Mouse (Mus musculus) neural tube, embryonic 14.5 days (tissue): Measurements from ENCODE around the gene Grm6. TPM values are rescaled to one million over a fixed set of nuclear protein-coding genes. Genes with fewer than 3 reads are reported as not detected.

Experiments
- ATAC-seq: fragments of 200-750 bp; cut with Nextera tagmentation; 2 replicates; pipeline ENCODE4 v1.8.0; 2017; ENCODE audit warnings: low read depth, mild to moderate bottlenecking, moderate TSS enrichment, moderate library complexity
- H3K27ac ChIP-seq: fragments of 300-500 bp; sonication (generic); 2 replicates; pipeline ENCODE4 v1.5.1; 2014; ENCODE audit warnings: low read depth, mild to moderate bottlenecking, control low read depth, low read length, moderate library complexity, mixed read lengths
- H3K27me3 ChIP-seq: fragments of 300-500 bp; sonication (generic); 2 replicates; pipeline ENCODE4 v1.6.1; 2014; ENCODE audit warnings: low read length; ENCODE audit not compliant: control insufficient read depth, insufficient read depth
- H3K36me3 ChIP-seq: fragments of 300-500 bp; sonication (generic); 2 replicates; pipeline ENCODE4 v1.6.1; 2014; ENCODE audit warnings: low read length, mixed read lengths; ENCODE audit not compliant: control insufficient read depth, insufficient read depth
- H3K4me1 ChIP-seq: fragments of 300-500 bp; sonication (generic); 2 replicates; pipeline ENCODE4 v1.6.1; 2014; ENCODE audit warnings: low read length; ENCODE audit not compliant: control insufficient read depth, insufficient read depth
- H3K4me2 ChIP-seq: fragments of 300-500 bp; sonication (generic); 2 replicates; pipeline ENCODE4 v1.6.1; 2014; ENCODE audit warnings: mild to moderate bottlenecking, low read depth, low read length, control low read depth
- H3K4me3 ChIP-seq: fragments of 300-500 bp; sonication (generic); 2 replicates; pipeline ENCODE4 v1.5.1; 2014; ENCODE audit warnings: low read depth, low read length, control low read depth, mixed read lengths
- H3K9ac ChIP-seq: fragments of 300-500 bp; sonication (generic); replicated peaks from 2 replicates; pipeline ENCODE4 v1.6.1; 2014; ENCODE audit warnings: low read depth, mild to moderate bottlenecking, control low read depth, low read length, mixed read lengths
- H3K9me3 ChIP-seq: fragments of 300-500 bp; sonication (generic); 2 replicates; pipeline ENCODE4 v1.6.1; 2016; ENCODE audit warnings: low read length; ENCODE audit not compliant: control insufficient read depth
- WGBS: fragments of 180-500 bp; shearing (Covaris S2); extraction: QIAGEN DNeasy Blood & Tissue Kit; methylation state at CpG from one replicate; pipeline ENCODE4 v1.1.7; 2014; 5-methylcytosine and 5-hydroxymethylcytosine counted together
- polyA plus RNA-seq: library from polyadenylated mRNA; unstranded; fragments of >200 nt; fragmentation: Nextera tagmentation; extraction: Ambion mirVana; gene quantifications from 2 replicates; pipeline ENCODE4 v1.2.1, GENCODE M21; 2014

The Grm6 gene
- not detected in 2 replicates for polyA plus RNA-seq

GRCm38 (mm10) chr11:50850177-50850735 is at the start of gene Grm6:
TSS of gene Grm6 (plus strand) at chr11:50850685.
- Histone ChIP-seq H3K9me3 (no peaks in the 10 kb centered on the region), H3K27ac (no peak within 1 kb of the TSS), H3K4me2 (peak within 1 kb of the TSS; percentile 93), H3K27me3 (peaks cover 37% of the 10 kb centered on the region), H3K4me3 (peak within 1 kb of the TSS; percentile 37), H3K4me1 (peaks cover 10% of the 10 kb centered on the region; the same call in 1 of the 2 replicates), H3K36me3 (no peaks in the 10 kb centered on the region), H3K9ac (peak within 1 kb of the TSS; percentile 48)
- ATAC-seq, result no peak
- WGBS, result 2% methylated on average over 11 of the region's 11 CpGs

- H3K27me3 ChIP-seq, result no peaks in the 10 kb centered on the region
- H3K9me3 ChIP-seq, result peaks cover 27% of the 10 kb centered on the region
- no peak overlapping the region for H3K4me2 ChIP-seq
- no peak overlapping the region for H3K27ac ChIP-seq
- H3K36me3 ChIP-seq, result peaks cover 69% of the 10 kb centered on the region
- no peak overlapping the region for H3K4me3 ChIP-seq
- H3K4me1 ChIP-seq, result no peaks in the 10 kb centered on the region
- H3K9ac ChIP-seq, result no peak overlapping the region
- no peak for ATAC-seq
- WGBS, result 99% methylated on average over 4 of the region's 4 CpGs
These were observed 36.3 kb upstream of the Grm6 start for GRCm38 (mm10) chr11:50814233-50814632.

- Histone ChIP-seq H3K4me1 (peaks cover 7% of the 10 kb centered on the region; the same call in 1 of the 2 replicates), H3K9me3 (no peaks in the 10 kb centered on the region), H3K9ac (no peak overlapping the region), H3K36me3 (peaks cover 32% of the 10 kb centered on the region; the same call in 1 of the 2 replicates), H3K27me3 (no peaks in the 10 kb centered on the region), H3K27ac (no peak overlapping the region), H3K4me3 (peak overlapping the region; percentile 83), H3K4me2 (peak overlapping the region; percentile 81)
- ATAC-seq, result no peak
- 56% methylated on average over 2 of the region's 2 CpGs for WGBS
These were observed 24.3 kb upstream of the Grm6 start for GRCm38 (mm10) chr11:50826214-50826613.

- H3K4me3 ChIP-seq, result peak within 1 kb of the TSS; percentile 83
- 2% methylated on average over 45 of the region's 45 CpGs for WGBS
- peaks cover 28% of the 10 kb centered on the region; the same call in 1 of the 2 replicates for H3K36me3 ChIP-seq
- peak within 1 kb of the TSS; percentile 81 for H3K4me2 ChIP-seq
- H3K9me3 ChIP-seq, result 0 out of 2 replicates have a peak, but pooled peaks cover under 1% of the 10 kb centered on the region
- H3K27me3 ChIP-seq, result no peaks in the 10 kb centered on the region
- H3K27ac ChIP-seq, result peak within 1 kb of the TSS; percentile 60; the same call in 1 of the 2 replicates
- peak within 1 kb of the TSS; percentile 83 for H3K9ac ChIP-seq
- peaks cover 7% of the 10 kb centered on the region; the same call in 1 of the 2 replicates for H3K4me1 ChIP-seq
- ATAC-seq, result peak; percentile 98
These were observed 23.2 kb upstream of the Grm6 start, which contains the start of gene Zfp354c for GRCm38 (mm10) chr11:50827010-50827953. TSS of gene Zfp354c (minus strand) at chr11:50827724.

- Histone ChIP-seq H3K27ac (no peak overlapping the region), H3K9ac (no peak overlapping the region), H3K4me1 (no peaks in the 10 kb centered on the region), H3K27me3 (no peaks in the 10 kb centered on the region), H3K9me3 (peaks cover 9% of the 10 kb centered on the region), H3K36me3 (no peaks in the 10 kb centered on the region), H3K4me2 (no peak overlapping the region), H3K4me3 (no peak overlapping the region)
- no peak for ATAC-seq
- 87% methylated on average over 4 of the region's 4 CpGs for WGBS
These were observed 14.8 kb upstream of the Grm6 start for GRCm38 (mm10) chr11:50835727-50836126.

DNA sequence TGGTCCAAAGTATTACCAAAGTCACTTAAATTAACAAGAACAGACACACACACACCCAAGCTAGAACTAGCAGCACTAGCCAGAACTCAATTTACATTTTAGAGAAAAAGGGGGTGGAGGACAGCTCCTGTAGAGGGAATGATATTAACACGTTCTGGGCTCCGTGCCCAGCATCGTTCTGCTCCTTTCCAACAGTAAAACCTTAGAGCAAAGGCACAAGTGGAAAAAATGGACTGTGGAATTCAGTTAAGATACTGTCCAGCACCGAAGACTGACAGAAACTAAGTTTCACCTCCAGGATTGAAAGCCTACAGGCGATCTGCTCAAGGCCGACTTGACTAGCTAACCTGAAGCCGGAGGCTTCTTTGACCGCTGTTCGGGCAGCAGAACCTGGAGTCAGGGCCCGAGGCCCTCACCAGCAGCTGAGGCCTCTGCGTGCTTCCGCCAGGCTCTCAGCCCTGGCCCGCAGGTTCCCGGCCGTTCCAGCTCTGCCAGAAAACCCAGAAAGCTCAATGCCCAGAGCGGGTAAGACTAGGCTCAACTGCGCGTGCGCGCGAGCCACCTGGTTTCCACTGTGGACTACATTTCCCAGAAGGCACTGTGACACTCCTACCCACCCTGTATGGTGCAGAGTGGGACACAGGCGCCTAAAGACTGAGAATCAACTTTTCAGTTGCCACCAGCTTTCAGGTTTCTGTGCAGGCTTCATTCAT is 9.3 kb upstream of the Grm6 start, which contains the start of gene Zfp879:
Gene Zfp879, minus strand, starts transcription at position 530 of the 713 bp plus-strand sequence.
- peak within 1 kb of the TSS; percentile 38 for H3K4me3 ChIP-seq
- 22% methylated on average over 22 of the region's 22 CpGs for WGBS
- H3K4me1 ChIP-seq, result no peaks in the 10 kb centered on the region
- H3K4me2 ChIP-seq, result peak within 1 kb of the TSS; percentile 65
- H3K9me3 ChIP-seq, result no peaks in the 10 kb centered on the region
- peak within 1 kb of the TSS; percentile 62 for H3K9ac ChIP-seq
- no peaks in the 10 kb centered on the region for H3K27me3 ChIP-seq
- H3K27ac ChIP-seq, result peak within 1 kb of the TSS; percentile 75; the same call in 1 of the 2 replicates
- H3K36me3 ChIP-seq, result no peaks in the 10 kb centered on the region
- ATAC-seq, result peak; percentile 97

- Histone ChIP-seq H3K27ac (no peak overlapping the region), H3K9ac (no peak overlapping the region), H3K4me2 (no peak overlapping the region), H3K9me3 (no peaks in the 10 kb centered on the region), H3K4me3 (no peak overlapping the region), H3K36me3 (no peaks in the 10 kb centered on the region), H3K27me3 (peaks cover 23% of the 10 kb centered on the region), H3K4me1 (peaks cover 2% of the 10 kb centered on the region; the same call in 1 of the 2 replicates)
- 94% methylated on average over 3 of the region's 3 CpGs for WGBS
- no peak for ATAC-seq
These were observed 4.5 kb upstream of the Grm6 start for GRCm38 (mm10) chr11:50845951-50846350.

DNA sequence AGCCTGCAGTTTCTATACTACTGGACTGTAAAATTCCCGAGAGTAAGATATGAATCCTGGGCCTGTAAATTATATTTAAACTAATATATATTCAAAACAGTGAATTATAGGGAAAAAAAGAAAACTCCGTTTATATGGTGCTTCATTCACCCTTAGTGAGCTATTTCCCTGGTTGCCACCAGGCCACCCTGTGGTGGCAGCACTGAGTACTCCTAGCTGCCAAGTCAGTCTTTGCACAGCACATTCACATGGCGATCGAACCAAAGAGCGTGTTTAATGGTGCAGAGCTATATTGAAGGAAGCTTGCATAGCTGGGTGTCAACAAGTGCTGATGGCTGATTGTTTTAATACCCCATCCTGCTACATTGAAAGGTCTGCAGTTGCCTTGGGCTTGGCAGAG is 3.4 kb upstream of the Grm6 start:
- Histone ChIP-seq H3K27ac (no peak overlapping the region), H3K9ac (no peak overlapping the region), H3K27me3 (peaks cover 31% of the 10 kb centered on the region), H3K4me1 (peaks cover 10% of the 10 kb centered on the region; the same call in 1 of the 2 replicates), H3K36me3 (no peaks in the 10 kb centered on the region), H3K9me3 (no peaks in the 10 kb centered on the region), H3K4me2 (no peak overlapping the region), H3K4me3 (no peak overlapping the region)
- ATAC-seq, result no peak
- 67% methylated on average over 5 of the region's 5 CpGs for WGBS
